Mouse (Mus musculus): ENCODE data around the gene Sept11.

Gene Sept11

DNA sequence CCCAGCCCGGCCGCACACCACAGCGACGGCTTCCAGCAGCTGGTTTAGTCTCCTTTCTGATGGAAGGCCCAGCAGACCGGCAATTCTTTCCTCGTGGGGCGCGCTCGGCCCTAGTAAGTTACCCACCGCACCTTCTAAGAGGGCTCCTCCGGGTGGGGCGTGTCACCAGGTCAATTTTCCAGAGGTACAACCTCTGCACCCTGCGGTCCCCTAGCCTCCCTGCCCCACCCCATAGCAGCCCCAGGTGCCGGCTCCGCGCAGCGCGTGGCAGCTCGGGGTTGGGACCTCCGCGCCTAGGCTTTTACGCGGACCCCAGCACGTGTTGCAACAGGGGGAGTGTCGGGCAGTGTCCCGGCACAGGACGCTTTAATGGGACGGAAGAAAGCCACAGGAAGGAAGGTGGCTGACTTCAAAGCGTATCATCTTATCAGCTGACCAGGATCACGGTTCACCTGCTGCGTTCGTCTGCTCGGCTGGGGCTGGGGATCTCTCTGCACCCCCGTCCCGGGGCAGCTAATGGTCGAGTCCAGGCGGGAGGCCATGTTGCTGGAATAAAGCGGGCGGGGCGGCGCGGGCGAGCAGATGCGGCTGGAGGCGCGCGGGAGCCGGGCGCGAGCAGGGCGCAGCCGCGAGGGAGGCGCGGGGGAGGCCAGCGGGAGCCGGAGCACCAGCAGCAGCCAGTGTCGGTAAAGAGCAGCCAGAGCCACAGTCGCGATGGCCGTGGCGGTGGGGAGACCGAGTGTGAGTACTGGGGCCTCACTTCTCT lies at the start of gene Sept11:
Gene Sept11 (plus strand): TSS at position 581 of the 766 bp plus-strand sequence.
- DNase-seq, result peak; percentile 92

DNA sequence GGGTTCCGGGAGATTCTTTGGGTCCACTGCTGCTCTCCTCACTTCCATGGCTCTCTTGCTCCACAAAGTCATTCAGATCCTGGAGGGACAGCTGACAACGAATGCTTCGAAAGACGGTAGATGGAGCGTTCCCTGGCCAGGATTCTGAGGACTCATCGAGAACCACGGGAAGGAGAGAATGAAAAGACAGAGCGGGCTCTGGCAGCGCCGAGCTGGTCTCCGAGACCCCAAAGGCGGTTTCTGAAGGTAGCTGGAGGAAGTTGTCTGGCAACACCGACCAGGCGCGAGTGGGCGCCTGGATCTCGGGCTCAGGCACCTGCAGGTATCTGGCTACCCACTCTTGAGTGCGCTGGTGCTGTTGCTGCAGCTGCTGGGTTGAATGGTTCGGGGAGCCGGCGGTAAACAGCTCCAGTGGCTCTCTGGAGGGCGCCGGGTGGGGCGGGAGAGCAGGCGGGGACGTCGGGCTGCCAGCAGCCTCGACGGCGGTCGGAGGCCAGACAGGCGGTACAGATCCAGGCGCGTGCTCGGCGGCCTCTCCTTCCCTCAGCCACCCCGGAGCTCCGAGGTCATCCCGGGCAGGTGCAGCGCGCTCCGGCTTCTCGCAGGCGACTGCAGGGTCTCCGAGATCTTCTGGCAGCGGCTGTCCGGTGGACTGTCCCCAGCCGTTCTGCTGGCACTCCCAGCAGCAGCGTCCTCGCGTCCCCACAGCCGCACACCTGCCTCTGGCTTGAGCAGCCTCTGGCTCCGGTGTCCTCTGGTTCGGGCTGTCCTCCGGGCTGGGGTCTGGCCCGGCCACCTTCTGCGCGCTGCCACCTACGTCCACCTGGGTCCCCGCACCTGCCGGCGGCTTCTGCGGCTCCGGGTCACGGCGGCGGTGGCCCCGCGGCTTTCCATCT lies 49.3 kb upstream of the Sept11 start:
- no peak for DNase-seq

DNA sequence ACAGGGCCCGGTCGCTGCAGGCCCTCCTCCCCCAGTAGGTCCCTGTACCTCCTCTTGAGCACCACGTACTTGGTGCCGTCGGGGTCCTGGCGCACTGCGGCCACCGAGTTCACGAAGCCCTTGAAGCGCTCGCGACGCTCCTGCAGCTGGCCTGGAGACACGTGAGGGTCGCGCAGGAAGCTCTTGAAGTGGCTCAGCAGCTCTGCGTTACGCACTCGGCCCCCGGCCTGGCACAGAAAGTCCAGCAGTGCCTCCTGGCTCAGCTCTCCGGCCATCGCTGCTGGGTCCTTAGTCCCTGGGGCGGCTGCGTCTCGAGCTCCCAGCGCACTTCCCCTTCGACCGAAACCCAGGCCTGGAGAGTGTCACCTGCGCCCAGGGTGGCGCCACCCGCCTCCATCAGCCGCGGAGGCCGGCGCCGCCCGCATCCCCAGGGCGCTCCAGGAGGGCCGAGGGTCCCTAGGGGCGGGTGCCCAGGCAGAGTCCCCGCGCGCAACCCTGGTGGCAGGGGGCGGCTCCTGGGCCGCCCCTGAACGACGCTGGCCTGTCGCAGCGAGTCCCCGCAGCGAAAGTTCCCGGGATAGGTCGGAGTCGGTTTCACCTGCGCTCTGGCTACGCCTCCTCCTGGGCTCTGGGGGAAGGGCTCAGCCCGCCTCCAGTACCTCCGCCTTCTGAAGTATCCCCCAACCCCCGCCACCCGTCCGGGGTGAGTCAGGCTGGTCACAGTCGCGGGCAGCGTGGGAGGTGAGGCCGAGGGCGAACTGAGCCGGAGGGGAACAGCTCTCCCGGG lies 48.5 kb upstream of the Sept11 start, which contains the start of gene Sowahb:
Gene Sowahb (minus strand): TSS at position 439 of the 787 bp plus-strand sequence.
- no peak for DNase-seq

DNA sequence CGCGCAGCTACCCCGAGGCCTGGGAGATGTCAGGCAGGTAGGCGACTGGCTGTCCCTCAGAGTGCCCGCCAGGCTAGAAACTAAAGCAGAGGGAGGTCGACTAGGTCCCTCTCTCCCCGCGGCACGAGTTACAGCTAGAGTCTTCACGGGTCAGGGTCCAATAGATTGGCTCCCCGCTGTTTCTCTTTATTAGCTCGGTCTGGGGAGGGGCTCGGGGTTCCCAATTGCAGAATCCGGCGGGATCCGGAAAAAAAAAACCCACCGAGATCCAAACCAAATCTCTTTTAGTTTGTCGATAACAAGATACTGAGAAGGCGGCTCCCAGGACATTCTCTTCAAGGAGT lies 47.9 kb upstream of the Sept11 start:
- no peak for DNase-seq

DNA sequence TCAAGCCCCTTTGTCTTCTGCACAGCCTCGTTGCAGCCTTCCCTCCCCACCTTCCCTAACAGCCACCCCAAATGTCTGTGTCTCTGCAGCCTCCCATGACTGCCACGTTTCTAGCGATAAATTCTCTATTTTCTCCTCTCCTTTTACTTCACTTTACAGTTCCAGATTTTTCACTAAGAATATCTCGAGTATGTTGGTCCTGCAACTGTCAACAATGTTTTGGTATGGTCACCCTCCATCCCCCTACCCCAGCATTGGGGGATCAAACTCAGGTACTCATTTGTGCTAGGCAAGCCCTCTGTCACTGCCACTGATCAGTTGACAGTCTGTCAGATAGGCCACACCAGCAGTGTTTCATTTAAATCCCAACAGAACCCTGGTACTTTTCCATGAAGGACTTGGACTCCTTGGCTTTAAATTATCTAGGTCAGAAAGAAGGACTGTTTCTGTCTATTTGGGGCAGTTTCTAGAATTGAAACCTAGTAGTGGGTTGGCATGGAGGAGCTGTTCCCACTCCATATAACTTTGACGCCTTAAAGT lies 46.9 kb upstream of the Sept11 start:
- DNase-seq, result no peak

DNA sequence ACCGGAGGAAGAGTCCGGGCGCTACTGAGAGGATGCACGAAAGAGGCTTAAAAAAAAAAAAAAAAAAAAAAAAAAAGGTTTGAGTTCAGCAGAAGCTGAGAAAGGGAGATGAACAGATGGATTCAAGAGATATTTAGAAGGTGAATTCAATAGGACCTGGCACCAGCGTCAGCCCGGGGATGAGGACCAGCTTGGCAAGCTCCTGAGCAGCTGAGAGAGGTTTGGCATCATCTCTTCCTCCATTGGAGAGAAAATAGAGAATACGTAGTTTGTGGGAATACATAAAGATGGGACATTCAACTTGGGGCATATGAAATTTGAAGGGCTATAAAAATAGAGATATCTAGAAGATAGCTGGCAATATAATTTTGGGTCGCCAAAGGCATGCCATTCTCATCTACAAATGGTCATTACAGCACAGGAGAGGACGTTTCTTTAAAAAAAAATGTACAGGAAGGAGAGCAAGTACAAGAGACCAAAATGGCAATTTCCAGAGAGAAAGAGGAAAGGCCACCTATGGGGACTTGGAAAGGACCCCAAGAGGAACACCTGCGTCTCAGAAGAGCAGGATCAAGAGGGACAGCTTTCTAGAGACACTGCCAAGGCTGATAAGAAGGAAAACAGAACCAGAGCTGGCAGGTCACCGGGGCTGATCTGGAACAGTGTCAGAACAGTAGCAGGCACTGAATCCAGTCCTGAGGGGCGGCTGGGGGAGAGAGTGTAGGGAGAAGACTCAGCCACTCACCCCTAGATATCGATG lies 44.6 kb upstream of the Sept11 start:
- DNase-seq, result no peak

DNA sequence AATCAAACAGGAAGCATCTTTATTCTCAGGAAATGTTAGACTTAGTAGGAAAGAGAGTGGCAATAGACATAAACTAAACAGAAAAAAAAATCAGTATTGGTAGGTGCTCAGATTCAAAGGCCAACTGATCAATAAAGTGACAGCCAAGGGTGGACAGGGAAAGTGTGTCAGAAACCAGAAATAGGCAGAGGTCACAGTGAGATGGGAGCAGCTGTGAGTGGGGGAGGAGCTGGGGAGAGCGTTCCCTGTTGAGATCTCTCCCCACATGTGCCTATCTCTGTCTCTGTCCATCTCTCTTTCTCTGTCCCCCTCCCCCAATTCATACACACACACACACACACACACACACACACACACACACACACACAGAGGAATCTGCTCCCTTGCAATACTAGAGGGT lies 43.3 kb upstream of the Sept11 start:
- no peak for DNase-seq

DNA sequence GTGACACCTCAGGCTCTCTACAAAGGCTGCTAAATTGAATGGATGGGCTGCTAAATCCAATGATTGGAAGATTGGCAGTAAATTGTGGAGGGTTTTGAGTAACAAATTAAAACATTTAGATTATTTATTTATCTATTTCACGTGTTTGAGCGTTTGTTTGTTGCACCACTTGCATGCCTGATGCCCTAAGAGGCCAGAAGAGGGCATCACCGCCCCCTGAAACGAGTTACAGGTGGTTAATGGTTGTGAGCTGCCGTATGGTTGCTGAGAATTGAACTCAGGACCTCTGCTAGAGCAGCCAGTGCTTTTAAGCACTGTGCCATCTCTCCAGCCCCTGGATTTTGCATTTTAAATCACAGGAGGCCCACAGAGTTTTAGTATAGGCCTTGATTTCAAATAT lies 42.2 kb upstream of the Sept11 start:
- DNase-seq, result no peak

DNA sequence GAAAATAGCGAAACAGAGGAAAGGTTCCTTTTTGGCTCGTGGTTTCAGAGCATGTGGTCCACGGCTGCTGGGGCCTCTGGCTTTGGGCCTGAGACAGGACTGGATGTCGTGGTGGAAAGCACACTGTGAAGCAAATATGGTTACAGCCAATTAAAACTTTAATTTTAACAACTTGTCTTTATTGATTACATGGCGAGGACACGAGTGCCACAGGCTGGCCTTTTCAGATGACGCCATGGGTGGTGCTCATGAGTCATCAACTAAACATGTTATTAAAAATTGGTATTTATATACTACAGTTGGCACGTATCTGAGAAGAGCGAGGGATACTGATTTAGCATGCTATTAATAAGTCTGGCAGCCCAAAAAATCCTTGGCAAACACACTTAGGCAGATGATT lies 41.3 kb upstream of the Sept11 start:
- no peak for DNase-seq

DNA sequence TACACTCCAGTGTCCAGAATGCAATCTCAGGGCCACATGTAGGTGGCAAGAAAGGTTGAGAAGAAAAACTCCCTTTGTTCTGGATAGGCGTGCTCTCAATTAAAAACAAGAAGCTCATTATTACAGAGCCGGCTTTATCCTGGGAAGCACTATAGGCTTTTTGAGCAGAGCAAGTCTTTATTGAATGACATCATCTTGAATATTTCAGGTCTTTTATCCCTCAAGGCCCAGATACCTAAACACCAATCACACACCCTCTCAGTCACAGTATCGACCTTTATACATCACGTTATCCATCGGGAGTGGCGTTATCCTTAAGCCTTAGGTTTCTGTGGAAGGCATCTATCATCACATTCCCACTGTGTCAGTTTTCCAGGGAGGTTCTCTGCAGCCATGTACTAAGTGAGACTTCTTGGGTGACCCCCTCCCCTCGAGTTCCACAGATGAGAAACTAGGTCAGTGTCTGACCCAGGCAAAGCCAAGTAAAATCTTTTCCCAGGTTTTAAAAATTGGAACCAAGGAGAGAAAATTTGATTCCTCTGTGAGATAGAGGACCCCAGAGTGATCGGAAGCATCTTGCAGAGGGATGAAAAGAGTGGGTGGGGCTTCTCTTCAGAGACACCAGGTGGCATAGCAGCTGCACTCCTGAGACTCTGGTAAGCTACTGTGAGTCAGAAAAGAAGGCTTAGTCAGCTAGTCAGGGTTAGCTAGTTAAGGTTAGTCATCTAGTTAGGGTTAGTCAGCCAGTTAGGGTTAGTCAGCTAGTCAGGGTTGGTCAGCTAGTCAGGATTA lies 39.4 kb upstream of the Sept11 start:
- no peak for DNase-seq

DNA sequence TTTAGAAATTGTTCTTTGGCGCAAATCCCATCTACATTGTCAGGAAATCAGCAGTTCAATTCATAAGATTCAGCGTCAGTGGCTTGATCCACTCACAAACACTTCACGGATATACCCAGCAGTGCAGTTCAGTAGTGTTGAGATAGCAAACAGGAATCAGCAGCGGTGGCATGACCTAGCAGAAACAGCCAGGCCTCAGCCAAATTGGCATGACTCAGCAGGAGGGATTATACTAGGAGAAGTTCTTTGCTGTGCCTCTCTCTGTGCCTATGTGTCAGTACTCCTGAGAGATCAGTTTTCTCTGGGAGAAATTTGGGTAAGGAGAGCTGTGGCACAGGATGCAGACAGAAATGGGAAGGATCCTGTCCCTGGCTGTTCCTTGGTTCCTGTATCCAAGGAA lies 32.4 kb upstream of the Sept11 start:
- DNase-seq, result no peak

DNA sequence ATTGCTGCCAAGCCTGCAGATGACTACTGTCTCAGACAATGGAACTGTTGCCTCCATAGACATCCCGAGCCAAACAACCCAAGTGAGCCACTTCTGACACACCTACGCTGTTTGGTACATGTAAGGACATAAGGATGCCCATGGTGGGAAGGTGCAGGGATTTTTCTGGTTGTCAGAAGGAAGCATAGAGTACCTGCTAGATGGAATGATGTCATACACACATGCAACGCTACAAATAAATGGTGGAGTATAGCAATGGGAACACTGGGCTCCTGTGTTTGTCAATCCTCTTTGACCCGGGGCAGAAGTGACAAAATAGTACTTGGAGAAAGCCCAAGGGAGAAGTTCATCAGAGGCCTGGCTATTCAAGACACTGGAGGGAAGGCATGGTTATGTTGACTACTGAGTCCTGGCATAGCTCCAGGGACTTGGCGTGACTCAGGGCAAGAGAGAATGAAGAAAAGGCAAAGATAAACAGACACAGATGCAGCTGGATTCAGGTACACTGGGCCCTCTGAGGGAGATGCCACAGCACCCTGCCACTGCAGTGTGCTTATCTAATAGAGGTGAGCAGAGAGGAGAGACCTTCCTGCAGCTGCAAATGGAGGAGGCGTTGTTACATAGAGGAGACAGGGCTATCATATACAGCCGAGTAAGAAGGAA lies 15.4 kb upstream of the Sept11 start:
- no peak for DNase-seq

DNA sequence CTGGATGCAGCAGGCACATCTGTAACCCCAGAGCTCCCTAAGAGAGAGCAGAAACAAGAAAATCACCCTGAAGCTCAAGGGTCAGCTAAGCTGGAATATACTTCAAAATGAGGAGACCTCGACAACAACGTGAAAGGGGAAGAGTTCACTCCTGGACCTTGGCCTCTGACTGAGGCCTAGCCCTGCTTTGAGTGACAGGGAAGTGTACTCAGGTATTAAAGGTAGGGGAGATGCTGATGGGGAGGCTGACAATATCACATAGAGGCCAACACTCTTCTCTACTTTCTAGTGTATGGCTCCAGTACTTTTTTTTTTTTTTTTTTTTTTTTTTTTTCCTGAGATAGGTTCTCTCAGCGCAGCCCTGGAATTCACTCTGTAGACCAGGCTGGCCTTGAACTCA lies 13.6 kb upstream of the Sept11 start:
- no peak for DNase-seq

DNA sequence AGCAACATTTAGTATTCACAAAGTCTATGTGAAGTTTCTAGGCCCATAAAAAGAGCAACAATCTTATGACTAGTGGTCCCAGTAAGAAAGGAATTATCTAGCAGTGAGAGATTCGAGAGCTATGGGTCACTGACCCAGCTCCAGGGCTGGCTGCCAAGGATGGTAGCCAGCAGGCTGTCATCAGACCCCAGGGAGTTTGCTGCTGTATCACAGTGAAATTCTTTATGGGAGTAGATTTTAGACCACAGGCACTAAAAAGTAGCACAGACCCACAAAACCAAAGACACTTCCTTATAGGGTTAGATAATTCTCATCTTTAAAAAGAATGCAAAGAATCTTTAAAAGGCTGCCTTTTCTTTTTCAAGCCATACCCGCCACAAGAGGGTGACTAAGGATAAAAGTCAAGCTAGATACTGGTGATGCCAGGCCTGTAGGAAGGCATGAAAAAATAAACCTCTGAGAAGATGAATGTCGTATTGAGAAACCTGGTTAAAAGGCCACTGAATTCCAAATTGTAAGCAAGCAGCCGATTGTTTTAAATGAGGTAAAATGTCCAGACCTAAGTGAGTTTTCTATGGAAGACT lies 8.1 kb upstream of the Sept11 start:
- no peak for DNase-seq

DNA sequence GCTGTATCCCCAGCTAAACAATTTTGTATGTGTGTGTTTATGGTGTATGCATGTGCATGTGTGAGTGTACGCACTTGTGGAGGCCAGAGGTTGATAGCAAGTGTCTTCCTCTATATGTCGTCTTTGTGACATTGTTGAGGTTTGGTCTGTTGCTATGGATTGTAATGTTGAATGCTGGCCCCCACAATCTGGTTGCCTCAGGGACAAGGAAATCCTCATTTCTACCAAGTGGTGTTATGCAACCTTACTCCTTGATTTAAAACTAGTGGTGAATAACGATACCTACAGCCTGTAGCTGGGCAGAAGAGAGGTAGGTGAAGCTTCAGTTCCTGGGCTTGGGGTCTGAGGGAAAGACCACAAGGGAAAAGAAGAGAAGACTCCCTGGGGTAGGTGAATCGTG lies 7.3 kb upstream of the Sept11 start:
- DNase-seq, result no peak

DNA sequence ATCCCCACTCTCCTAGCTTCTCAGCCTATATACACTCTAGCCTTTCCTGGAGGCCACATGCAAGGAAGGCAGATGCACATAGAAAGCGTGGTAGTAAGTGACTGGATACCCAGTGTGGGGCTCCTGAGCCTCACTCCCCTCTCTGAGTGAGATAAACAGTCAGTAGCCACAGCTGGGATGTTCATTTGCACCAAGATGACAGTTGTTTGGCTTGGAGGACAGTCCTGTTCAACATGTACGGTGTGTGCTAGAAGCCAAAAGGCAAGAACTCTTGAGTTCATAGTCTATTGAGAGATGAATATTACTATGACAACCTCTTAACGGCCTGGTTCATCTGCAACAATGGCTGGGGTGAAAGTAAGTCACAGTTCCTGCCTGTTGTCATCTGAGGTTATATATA lies 2.0 kb upstream of the Sept11 start:
- no peak for DNase-seq

DNA sequence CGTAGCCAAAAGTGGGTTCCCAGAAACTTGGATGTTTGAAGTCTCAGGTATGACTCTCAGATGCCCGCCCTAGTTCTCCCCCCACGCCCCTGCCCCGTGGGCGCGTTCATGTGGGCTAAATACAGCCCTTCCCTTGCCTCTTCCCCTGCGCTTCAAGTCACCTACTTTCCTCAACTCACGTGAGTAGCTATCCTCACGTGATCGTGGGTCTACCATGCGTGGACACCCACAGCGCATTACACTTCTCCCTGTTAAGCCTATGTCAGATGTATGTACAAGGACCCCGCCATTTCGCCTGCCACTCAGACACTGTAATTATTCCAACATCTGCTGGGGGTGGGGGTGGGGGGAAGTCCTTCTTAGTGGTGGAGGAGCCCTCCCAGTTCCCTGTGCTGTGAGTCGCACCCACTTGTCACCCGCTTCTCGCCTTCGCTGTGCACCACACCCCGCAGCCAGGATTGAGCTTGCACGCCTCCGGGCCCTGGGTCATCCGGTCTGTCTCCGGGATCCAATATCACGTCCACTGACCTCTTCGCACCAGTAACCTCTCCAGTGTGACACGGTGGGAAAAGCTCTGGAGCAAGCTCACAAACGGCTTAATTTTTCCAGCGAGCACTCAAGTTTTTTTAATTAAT lies 973 bp upstream of the Sept11 start:
- DNase-seq, result peak; percentile 30

DNA sequence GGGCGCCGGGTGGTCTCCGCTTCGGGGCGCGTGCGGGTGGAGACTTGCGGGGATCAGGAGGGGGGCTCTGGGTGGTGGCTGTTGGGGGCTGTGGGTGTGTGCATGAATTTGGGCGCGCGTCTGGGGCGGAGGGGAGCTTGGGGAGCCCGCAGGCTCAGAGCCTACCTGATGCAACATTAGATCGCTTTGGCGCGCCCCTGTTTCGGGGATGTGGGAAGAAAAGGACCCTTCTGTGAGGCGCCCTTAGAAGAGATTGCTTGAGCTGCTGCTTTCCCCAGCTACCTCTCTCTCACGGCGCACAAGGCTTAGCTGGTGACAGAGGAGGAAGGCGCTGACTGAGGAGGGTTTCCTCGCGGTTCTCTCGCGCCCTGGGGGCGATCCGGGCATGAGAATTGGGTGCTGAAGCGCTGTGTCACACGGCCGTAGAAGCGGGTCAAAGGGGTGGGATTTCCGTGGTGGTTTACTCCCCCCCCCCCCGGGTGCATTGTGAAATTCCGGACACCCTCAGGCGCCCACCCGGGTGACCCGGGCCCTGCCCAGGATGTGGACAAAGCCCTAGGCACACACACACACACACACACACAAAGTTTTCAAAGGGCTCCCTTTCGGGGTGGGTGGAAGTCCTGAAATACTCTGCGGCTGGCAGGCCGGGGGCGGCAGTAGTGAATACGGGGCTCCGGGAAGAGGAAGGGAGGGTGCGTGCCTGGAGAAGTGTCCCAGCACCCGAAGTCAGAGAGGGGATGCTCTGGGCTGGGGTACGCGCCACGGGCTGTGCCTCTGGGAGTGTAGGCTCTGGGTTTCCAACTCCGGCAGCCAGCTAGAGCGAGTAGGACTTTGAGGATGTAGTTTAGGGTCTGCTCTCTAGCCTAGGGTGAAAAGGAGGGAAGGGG lies 646 bp downstream of the Sept11 start:
- DNase-seq, result peak; percentile 56

DNA sequence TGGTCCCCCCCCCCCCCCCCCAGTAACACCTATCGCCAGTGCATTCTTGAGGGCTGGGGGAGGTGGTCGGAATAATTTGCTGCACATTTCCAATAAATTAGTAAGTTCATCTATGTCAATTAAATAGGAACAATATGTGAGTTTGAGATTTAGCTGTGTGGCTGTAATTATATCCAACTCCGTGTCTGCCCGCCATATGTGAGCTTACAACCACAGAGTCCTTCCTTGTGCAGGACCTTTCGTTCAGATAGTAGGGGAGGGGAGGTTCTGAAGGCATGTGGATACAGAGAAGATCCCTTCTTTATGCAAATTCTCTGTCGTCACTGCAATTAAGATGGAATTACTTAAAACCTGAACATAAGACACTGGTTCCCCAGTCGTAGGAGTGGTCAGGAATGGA lies 2.1 kb downstream of the Sept11 start:
- DNase-seq, result no peak
